Mouse (Mus musculus) intestine, postnatal 0 days (tissue): ENCODE results near the gene Slc16a5. TPM values are rescaled to one million over a fixed set of nuclear protein-coding genes. Genes with fewer than 3 reads are reported as not detected.
A peak's percentile ranks its signal among the peaks of the same experiment; 100 is the strongest.

Experiments
- ATAC-seq: fragments of 200-750 bp; cut with Nextera tagmentation; 2 replicates; pipeline ENCODE4 v1.8.0; 2017; ENCODE audit warnings: mild to moderate bottlenecking, moderate TSS enrichment, moderate library complexity
- H3K27ac ChIP-seq: fragments of 300-500 bp; sonication (generic); 2 replicates; pipeline ENCODE4 v1.5.1; 2014; ENCODE audit warnings: mild to moderate bottlenecking, low read depth, low read length, moderate library complexity
- H3K27me3 ChIP-seq: fragments of 300-500 bp; sonication (generic); replicated peaks from 2 replicates; pipeline ENCODE4 v1.6.1; 2014; ENCODE audit warnings: low read length, mixed read lengths; ENCODE audit not compliant: control insufficient read depth, insufficient read depth
- H3K36me3 ChIP-seq: fragments of 300-500 bp; sonication (generic); 2 replicates; pipeline ENCODE4 v1.6.1; 2014; ENCODE audit warnings: mild to moderate bottlenecking, moderate library complexity; ENCODE audit not compliant: control insufficient read depth, insufficient read depth
- H3K4me1 ChIP-seq: fragments of 300-500 bp; sonication (generic); replicated peaks from 2 replicates; pipeline ENCODE4 v1.6.1; 2014; ENCODE audit warnings: antibody characterized with exemption, low read length, mixed read lengths; ENCODE audit not compliant: control insufficient read depth, insufficient read depth
- H3K4me2 ChIP-seq: fragments of 300-500 bp; sonication (generic); replicated peaks from 2 replicates; pipeline ENCODE4 v1.6.1; 2014; ENCODE audit warnings: low read depth, mild to moderate bottlenecking, moderate library complexity
- H3K4me3 ChIP-seq: fragments of 300-500 bp; sonication (generic); 2 replicates; pipeline ENCODE4 v1.5.1; 2014; ENCODE audit warnings: low read depth, low read length
- H3K9ac ChIP-seq: fragments of 300-500 bp; sonication (generic); 2 replicates; pipeline ENCODE4 v1.6.1; 2014; ENCODE audit warnings: mild to moderate bottlenecking, low read depth, low read length
- H3K9me3 ChIP-seq: fragments of 300-500 bp; sonication (generic); 2 replicates; pipeline ENCODE4 v1.6.1; 2016; ENCODE audit warnings: mixed run types; ENCODE audit not compliant: control insufficient read depth
- CTCF ChIP-seq: sonication (generic); IDR thresholded peaks from 2 replicates; pipeline ENCODE4 v1.5.1; 2016; ENCODE audit warnings: low read depth, mild to moderate bottlenecking, control low read depth, antibody characterized with exemption, moderate library complexity
- WGBS: fragments of 180-500 bp; shearing (Covaris S2); extraction: QIAGEN DNeasy Blood & Tissue Kit; methylation state at CpG from one replicate; pipeline ENCODE4 v1.1.7; 2014; 5-methylcytosine and 5-hydroxymethylcytosine counted together
- polyA plus RNA-seq: library from polyadenylated mRNA; unstranded; fragments of >200 nt; fragmentation: Nextera tagmentation; extraction: Ambion mirVana; gene quantifications from 2 replicates; pipeline ENCODE4 v1.2.1, GENCODE M21; 2015

Slc16a5 gene
- polyA plus RNA-seq, 1 experiment from 2014 or later = 3.0 TPM

- Histone ChIP-seq H3K9ac (no peak overlapping the region), H3K36me3 (peaks cover 34% of the 10 kb centered on the region), H3K27me3 (no peaks in the 10 kb centered on the region), H3K4me3 (no peak overlapping the region), H3K27ac (no peak overlapping the region), H3K4me1 (peaks cover 3% of the 10 kb centered on the region; the same call in 1 of the 2 replicates), H3K4me2 (no peak overlapping the region), H3K9me3 (no peaks in the 10 kb centered on the region)
- TF ChIP-seq CTCF = no peak
- ATAC-seq = no peak
- 71% methylated on average over 3 of the region's 3 CpGs for WGBS
Observed at GRCm38 (mm10) chr11:115423091-115423490, 39.2 kb upstream of the Slc16a5 start.

GRCm38 (mm10) chr11:115424666-115425065 lies 37.6 kb upstream of the Slc16a5 start:
- Histone ChIP-seq H3K27me3 (no peaks in the 10 kb centered on the region), H3K4me1 (no peaks in the 10 kb centered on the region), H3K9ac (no peak overlapping the region), H3K27ac (no peak overlapping the region), H3K4me2 (no peak overlapping the region), H3K36me3 (peaks cover 50% of the 10 kb centered on the region), H3K9me3 (no peaks in the 10 kb centered on the region), H3K4me3 (no peak overlapping the region)
- TF ChIP-seq CTCF = no peak
- ATAC-seq = no peak
- WGBS = 85% methylated on average over 6 of the region's 7 CpGs

GRCm38 (mm10) chr11:115425671-115426070 lies 36.6 kb upstream of the Slc16a5 start:
- WGBS = 90% methylated on average over 6 of the region's 6 CpGs
- no peaks in the 10 kb centered on the region for H3K27me3 ChIP-seq
- H3K4me3 ChIP-seq = no peak overlapping the region
- TF ChIP-seq CTCF = no peak
- H3K27ac ChIP-seq = no peak overlapping the region
- H3K4me1 ChIP-seq = no peaks in the 10 kb centered on the region
- no peak for ATAC-seq
- H3K36me3 ChIP-seq = peaks cover 60% of the 10 kb centered on the region
- H3K9me3 ChIP-seq = no peaks in the 10 kb centered on the region
- H3K9ac ChIP-seq = no peak overlapping the region
- H3K4me2 ChIP-seq = no peak overlapping the region

GRCm38 (mm10) chr11:115427482-115428331 lies 34.6 kb upstream of the Slc16a5 start:
- 39% methylated on average over 20 of the region's 20 CpGs for WGBS
- ATAC-seq = peak; percentile 51; the same call in 1 of the 2 replicates
- peak; percentile 95 for TF ChIP-seq CTCF
- Histone ChIP-seq H3K9me3 (no peaks in the 10 kb centered on the region), H3K4me3 (no peak overlapping the region), H3K9ac (no peak overlapping the region), H3K27ac (peak overlapping the region; percentile 15; the same call in 1 of the 2 replicates), H3K4me1 (no peaks in the 10 kb centered on the region), H3K36me3 (peaks cover 73% of the 10 kb centered on the region), H3K27me3 (no peaks in the 10 kb centered on the region), H3K4me2 (0 out of 2 replicates have a peak overlapping the region, but pooled peaks have one; percentile 7)

- Histone ChIP-seq H3K36me3 (peaks cover 66% of the 10 kb centered on the region), H3K9ac (no peak overlapping the region)
Observed at GRCm38 (mm10) chr11:115429307-115429706, 33.0 kb upstream of the Slc16a5 start.

GRCm38 (mm10) chr11:115430561-115430960 lies 31.7 kb upstream of the Slc16a5 start:
- H3K36me3 ChIP-seq = peaks cover 54% of the 10 kb centered on the region

More at GRCm38 (mm10) chr11:115429307-115429706, 33.0 kb upstream of the Slc16a5 start:
- no peaks in the 10 kb centered on the region for H3K9me3 ChIP-seq
- H3K4me1 ChIP-seq = peaks cover 4% of the 10 kb centered on the region; the same call in 1 of the 2 replicates
- no peak overlapping the region for H3K4me3 ChIP-seq
- TF ChIP-seq CTCF = no peak
- ATAC-seq = no peak
- H3K27me3 ChIP-seq = no peaks in the 10 kb centered on the region
- WGBS = 88% methylated on average over 7 of the region's 7 CpGs
- H3K27ac ChIP-seq = no peak overlapping the region
- H3K4me2 ChIP-seq = no peak overlapping the region

More at GRCm38 (mm10) chr11:115430561-115430960, 31.7 kb upstream of the Slc16a5 start:
- TF ChIP-seq CTCF = no peak
- no peak overlapping the region for H3K27ac ChIP-seq
- no peaks in the 10 kb centered on the region for H3K9me3 ChIP-seq
- H3K27me3 ChIP-seq = no peaks in the 10 kb centered on the region
- H3K4me3 ChIP-seq = no peak overlapping the region
- H3K9ac ChIP-seq = no peak overlapping the region
- ATAC-seq = no peak
- 94% methylated on average over 6 of the region's 6 CpGs for WGBS
- H3K4me1 ChIP-seq = peaks cover 4% of the 10 kb centered on the region; the same call in 1 of the 2 replicates
- no peak overlapping the region for H3K4me2 ChIP-seq
